Mouse (Mus musculus) kidney, postnatal 36 days (tissue): ENCODE results near the gene Ptch1.

Source experiments
- DNase-seq, 2 experiments: peaks; one replicate each; pipeline ENCODE4 v3.0.0; 2021 to 2022; ENCODE audit warnings: mixed read lengths in 2 of 2

Gene Ptch1

DNA sequence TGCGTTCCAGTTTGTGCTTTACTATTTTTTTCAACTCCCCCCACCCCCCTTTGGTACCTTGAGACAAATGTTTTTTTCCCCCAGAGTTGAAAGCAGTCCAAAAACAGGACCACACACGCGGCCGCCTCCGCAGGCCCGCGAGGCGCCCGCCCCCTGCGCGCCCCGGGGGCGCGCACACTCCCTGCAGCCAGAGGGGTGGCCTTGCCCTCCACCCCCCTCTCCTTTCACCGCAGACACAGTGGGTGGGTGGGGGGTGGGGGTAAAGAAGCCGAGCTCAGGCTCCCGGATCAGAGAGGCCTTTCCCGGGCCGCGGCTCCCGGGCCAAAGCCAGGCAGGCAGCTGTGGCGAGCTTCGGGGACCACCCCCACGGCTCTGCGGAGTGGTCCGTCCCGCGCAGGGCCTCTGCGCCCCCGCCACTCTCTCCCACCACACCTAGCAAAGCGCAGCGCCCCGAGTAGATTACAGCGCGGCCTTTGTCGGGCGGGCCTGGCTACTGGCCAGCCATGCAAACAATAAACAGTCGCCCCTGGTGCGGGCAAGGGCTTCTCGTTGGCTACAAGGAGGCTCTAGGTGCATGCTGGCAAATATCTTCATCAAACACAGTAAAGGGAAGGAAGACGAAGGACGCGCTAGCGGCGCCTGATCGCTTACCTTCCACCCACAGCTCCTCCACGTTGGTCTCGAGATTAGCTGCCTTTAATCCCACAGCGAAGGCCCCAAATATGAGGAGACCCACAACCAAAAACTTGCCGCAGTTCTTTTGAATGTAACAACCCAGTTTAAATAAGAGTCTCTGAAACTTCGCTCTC lies 10.2 kb downstream of the Ptch1 start:
- peak; percentile 61 to 81 for DNase-seq

DNA sequence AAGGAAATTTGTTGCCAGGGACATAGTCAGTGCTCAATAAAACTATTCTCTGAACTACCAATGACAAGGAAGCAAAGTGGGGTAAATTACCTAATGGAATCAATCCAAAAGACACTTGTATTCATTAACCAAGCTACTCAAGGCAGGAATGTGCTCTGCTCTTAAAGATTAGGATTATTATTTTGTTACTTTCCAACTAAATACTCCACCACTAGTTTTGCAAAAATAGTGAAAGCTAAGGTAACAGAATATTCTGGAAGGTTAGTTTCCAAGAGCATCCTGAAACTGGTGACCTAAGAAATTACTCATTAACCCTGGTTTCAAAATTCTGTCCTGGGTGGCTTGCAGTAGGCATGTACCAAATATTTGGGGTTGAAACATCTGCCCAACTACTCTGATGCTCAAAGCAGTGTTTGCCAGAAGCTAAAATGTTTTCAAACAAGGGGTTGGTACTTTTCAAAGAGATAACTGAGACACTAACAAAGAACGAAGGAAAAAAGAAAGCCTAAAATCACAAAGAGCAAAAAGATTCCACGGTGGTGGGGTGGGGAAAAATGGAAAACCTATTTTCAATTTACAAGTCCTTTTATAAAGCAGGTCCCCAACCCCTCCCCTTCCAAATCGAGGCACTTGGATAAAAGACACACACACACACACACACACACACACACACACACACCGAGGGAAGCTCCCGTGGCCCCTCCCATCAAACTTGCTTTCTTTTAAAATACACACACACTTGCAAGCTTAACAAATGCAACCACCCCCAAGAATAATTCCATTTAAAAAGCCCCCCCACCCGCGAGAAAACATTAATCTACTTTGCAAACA lies 11.0 kb downstream of the Ptch1 start:
- peak; percentile 45 to 49 for DNase-seq

- no peak for DNase-seq
Observed at GRCm38 (mm10) chr13:63558297-63558890, 15.0 kb downstream of the Ptch1 start.

DNA sequence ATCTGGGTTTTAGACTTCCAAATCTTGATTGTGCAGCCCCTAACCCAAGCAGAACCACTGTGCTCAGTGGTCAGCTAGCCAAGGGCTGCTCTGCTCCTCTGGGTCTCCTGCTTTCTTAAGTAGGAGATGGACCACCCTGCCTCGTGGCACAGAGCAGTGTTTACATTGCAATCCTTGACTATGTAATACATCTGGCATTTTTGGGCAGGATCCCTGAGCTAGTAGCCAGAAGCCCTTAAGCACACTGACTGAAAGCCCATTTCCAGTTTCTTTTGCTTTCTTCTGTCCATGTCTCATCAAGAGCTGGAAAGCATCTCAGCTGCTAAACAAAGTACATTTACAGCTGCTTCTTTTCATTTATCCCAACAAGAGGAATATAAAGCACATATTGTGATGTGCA lies 17.0 kb downstream of the Ptch1 start:
- no peak for DNase-seq

DNA sequence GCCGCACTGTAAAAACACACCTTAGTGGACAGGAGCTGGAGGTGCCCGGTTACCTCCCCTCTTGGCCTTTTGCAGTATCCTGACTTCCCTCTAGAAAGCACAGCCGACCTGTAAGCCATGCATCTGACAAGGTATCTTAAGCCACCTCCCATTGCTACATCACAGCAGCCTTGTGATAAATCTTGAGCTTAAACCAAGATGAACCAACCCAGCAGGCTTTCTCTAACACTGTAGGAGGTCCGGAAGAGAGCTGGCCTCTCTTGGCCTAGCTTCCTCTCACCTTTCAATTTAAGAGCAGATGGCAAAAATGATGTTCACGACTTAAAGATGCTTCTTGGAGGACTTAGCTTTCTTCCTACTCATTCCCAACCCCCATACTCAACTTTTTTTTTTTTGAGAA lies 17.5 kb downstream of the Ptch1 start:
- no peak for DNase-seq

DNA sequence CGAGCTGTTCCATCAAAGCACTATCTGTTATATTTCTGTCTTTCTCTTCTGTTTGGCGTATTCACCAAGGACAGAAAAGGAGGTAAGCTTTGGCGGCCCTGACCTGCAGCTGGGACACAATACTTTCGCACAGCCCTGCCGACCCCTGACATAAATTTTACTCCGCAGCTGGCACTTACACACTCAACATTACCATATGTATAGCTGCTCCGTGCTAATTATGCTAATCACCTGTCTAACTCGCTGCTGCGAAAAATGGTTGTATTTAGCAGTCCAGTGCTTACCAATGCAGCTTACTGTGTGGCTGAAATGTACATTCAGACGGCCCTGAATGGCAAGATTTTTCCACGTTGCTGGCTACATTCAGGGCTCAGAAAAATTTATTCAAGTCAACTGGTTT lies 18.8 kb downstream of the Ptch1 start:
- no peak for DNase-seq

- no peak for DNase-seq
Observed at GRCm38 (mm10) chr13:63553436-63553835, 20.0 kb downstream of the Ptch1 start.

DNA sequence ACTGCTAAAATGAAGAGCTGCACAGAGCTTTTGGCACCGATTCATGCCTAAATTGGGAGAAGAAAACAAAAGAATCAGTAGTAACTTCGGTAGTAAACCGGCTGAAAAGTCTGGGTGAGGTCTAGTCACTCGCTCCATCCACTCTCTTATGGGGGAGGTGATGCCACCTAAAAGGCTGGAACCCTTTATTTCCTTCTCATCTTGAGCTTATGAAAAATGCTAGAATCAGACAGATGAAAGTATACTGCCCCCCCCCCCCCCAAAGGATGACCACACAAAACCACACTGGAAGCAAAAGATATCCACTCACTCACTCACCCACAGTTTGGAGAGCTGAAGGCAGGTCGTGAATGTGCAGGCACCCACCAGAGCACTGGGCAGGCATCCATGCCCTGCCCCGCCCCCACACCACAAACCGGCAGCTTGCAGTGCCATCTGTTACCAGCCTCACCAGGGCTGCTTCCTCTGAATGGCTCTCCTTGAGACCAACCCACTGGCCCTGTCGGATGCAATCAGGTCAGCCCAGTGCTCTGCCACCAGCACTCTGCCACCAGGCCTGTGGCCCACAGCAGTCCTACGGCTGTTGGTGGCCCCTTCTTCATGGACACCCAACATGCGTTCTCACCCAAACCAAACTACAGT lies 21.0 kb downstream of the Ptch1 start:
- DNase-seq = peak in 1 of 2 experiments; percentile 57

- no peak for DNase-seq
Observed at GRCm38 (mm10) chr13:63551552-63552290, 21.7 kb downstream of the Ptch1 start.

GRCm38 (mm10) chr13:63550367-63550766 lies 23.0 kb downstream of the Ptch1 start:
- no peak for DNase-seq

- DNase-seq = no peak
Observed at GRCm38 (mm10) chr13:63549210-63549609, 24.2 kb downstream of the Ptch1 start.

GRCm38 (mm10) chr13:63548571-63548970 lies 24.8 kb downstream of the Ptch1 start:
- no peak for DNase-seq

GRCm38 (mm10) chr13:63545291-63545690 lies 28.1 kb downstream of the Ptch1 start:
- DNase-seq = no peak

- peak in 1 of 2 experiments; percentile 40 for DNase-seq
Observed at GRCm38 (mm10) chr13:63544967-63545253, 28.5 kb downstream of the Ptch1 start.

GRCm38 (mm10) chr13:63544119-63544966 lies 29.1 kb downstream of the Ptch1 start:
- no peak for DNase-seq

DNA sequence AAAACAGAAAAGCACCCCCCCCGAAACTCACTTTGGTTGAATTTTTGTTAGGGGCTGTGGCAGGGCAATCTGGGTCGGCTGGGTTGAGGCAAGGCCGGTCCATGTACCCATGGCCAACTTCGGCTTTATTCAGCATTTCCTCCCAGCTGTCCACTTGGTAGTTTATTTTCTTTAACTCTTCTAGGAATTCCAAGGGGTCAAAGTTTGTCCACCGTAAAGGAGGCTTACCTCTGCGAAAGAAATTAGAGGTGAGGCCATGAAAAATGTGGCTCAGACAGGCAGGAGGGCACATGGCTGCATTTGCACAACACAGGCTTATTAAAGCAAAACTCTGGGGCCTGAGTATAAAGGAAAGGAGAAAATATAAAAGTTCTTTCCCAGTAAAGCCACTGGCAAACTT lies 29.9 kb downstream of the Ptch1 start:
- peak; percentile 24 to 50 for DNase-seq

- DNase-seq = no peak
Observed at GRCm38 (mm10) chr13:63542796-63543384, 30.5 kb downstream of the Ptch1 start.

- no peak for DNase-seq
Observed at GRCm38 (mm10) chr13:63541510-63541909, 31.9 kb downstream of the Ptch1 start.

DNA sequence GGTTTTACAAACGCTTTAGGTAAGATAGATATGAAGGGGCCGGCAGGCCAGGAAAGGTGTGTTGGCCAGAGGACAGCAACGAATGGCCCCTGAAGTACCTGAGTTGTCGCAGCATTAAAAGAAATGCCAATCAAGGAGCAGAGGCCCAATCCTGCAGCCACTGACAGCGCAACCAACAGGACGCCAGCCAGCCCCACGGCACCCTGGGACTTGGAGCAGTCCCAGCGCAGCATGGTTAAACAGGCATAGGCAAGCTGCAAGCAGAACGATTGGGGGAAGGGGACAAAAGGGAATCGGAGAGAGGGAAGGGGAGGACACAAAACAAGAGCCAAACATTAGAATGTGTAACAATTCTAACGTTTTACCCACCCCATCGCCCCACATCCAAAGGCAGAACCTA lies 32.8 kb downstream of the Ptch1 start:
- DNase-seq = no peak

DNA sequence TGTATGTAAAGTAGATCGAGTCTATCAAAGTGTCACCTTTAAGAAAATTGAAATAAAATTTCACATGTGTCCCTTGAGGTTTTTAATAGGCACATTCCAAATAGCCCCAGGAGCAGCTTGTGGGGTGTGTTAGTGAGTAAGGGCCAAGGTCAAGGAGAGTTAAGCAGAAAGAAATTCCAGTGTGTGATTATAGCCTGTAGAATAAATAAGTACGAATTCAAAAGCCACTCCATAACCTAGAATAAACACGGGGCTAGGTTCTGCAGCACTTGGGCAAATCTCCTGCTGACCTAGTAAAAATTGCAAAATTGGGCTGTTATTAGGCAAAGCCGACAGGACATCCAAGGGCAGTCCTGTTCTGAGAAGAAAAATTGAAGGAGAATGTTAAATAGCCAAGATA lies 38.4 kb downstream of the Ptch1 start:
- no peak for DNase-seq

- DNase-seq = no peak
Observed at GRCm38 (mm10) chr13:63530857-63531256, 42.5 kb downstream of the Ptch1 start.
